Mouse (Mus musculus): ENCODE measurements at regions not wholly inside any gene's neighbourhood (a gene's known extent, or its start where the extent isn't known, plus 50 kb on each side); places are given as distances from the start of the nearest gene placed in this dataset.

DNA sequence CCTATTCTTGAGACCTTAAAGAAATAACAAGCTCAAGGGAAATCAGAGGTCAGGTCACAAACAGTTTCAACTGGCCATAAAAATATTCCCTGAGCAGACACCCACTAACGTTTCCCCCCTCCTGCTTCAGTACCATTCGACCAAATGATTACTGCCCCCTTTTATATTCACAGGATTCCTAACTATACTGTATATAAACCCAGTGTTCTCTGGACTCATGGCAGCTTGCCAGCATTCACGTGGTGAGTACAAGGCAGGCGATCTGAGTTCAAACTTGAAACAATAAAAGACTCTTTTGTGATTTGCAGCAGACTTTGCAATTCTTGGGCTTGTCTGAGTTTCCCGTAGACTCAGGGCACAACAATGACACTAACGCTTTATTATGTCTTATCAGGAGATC, 989.0 kb upstream of the H2afb3 start:
- Histone ChIP-seq H3K4me2 (replicated peaks; ENCODE audit: low read depth) (no peak overlapping the region), H3K4me3 (ENCODE audit: low read depth, low read length) (no peak overlapping the region), H3K27me3 (ENCODE audit: control insufficient read depth, insufficient read depth, low read length) (no peaks in the 10 kb centered on the region), H3K9me3 (ENCODE audit: control insufficient read depth, low read length) (no peaks in the 10 kb centered on the region), H3K9ac (ENCODE audit: low read length) (no peak overlapping the region), H3K36me3 (ENCODE audit: control insufficient read depth, insufficient read depth, low read length) (no peaks in the 10 kb centered on the region), H3K27ac (replicated peaks) (no peak overlapping the region), H3K4me1 (replicated peaks; ENCODE audit: control insufficient read depth, insufficient read depth) (no peaks in the 10 kb centered on the region)
- ATAC-seq (ENCODE audit: low FRiP score, low TSS enrichment), result no peak
- 57% methylated on average over 6 of the region's 6 CpGs for WGBS
- DNase-seq (ENCODE audit: low spot score), result no peak
- TF ChIP-seq CTCF (IDR thresholded peaks at IDR 0.05; ENCODE audit: low read depth) (no peak), EP300 (optimal IDR thresholded peaks at IDR 0.05) (no peak)

DNA sequence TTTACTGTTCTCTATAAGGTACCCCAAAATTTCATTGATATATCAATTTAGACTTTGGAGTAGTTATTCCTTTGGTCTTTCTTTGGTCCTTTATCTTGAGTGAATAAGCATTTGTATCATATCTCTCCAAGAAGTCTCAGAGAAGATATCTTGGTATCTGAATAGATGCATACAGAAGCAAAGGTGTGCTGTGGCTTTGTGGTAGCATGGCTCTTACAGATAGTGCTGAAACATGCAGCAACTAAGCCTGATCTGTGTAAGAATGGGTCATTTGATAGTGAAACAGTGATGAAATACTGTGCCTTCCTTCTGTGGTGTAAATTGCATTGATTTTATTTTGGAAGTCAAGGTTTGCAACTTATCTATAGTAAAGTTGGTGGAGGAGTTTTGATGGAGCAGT, 978.3 kb upstream of the H2afb3 start:
- ATAC-seq (ENCODE audit: low FRiP score, low TSS enrichment) (no peak), DNase-seq (ENCODE audit: low spot score) (no peak)
- Histone ChIP-seq H3K36me3 (ENCODE audit: control insufficient read depth, insufficient read depth, low read length) (no peaks in the 10 kb centered on the region), H3K27ac (replicated peaks) (no peak overlapping the region), H3K4me1 (replicated peaks; ENCODE audit: control insufficient read depth, insufficient read depth) (no peaks in the 10 kb centered on the region), H3K4me3 (ENCODE audit: low read depth, low read length) (no peak overlapping the region), H3K9ac (ENCODE audit: low read length) (no peak overlapping the region), H3K4me2 (replicated peaks; ENCODE audit: low read depth) (no peak overlapping the region), H3K27me3 (ENCODE audit: control insufficient read depth, insufficient read depth, low read length) (no peaks in the 10 kb centered on the region), H3K9me3 (ENCODE audit: control insufficient read depth, low read length) (no peaks in the 10 kb centered on the region)
- TF ChIP-seq EP300 (optimal IDR thresholded peaks at IDR 0.05) (no peak), CTCF (IDR thresholded peaks at IDR 0.05; ENCODE audit: low read depth) (no peak)

- Histone ChIP-seq H3K9me3 (ENCODE audit: control insufficient read depth, low read length) (no peaks in the 10 kb centered on the region), H3K4me2 (replicated peaks; ENCODE audit: low read depth) (no peak overlapping the region), H3K27me3 (ENCODE audit: control insufficient read depth, insufficient read depth, low read length) (no peaks in the 10 kb centered on the region), H3K36me3 (ENCODE audit: control insufficient read depth, insufficient read depth, low read length) (no peaks in the 10 kb centered on the region), H3K27ac (replicated peaks) (no peak overlapping the region), H3K9ac (ENCODE audit: low read length) (no peak overlapping the region), H3K4me1 (replicated peaks; ENCODE audit: control insufficient read depth, insufficient read depth) (no peaks in the 10 kb centered on the region), H3K4me3 (ENCODE audit: low read depth, low read length) (no peak overlapping the region)
- no peak for DNase-seq (ENCODE audit: low spot score)
- no peak for ATAC-seq (ENCODE audit: low FRiP score, low TSS enrichment)
- TF ChIP-seq EP300 (optimal IDR thresholded peaks at IDR 0.05) (no peak), CTCF (IDR thresholded peaks at IDR 0.05; ENCODE audit: low read depth) (no peak)
These were observed 957.2 kb upstream of the H2afb3 start for GRCm38 (mm10) chrX:121270071-121270470.

GRCm38 (mm10) chrX:121269620-121270019, 956.7 kb upstream of the H2afb3 start:
- Histone ChIP-seq H3K27ac (replicated peaks) (no peak overlapping the region), H3K4me3 (ENCODE audit: low read depth, low read length) (no peak overlapping the region), H3K4me1 (replicated peaks; ENCODE audit: control insufficient read depth, insufficient read depth) (no peaks in the 10 kb centered on the region), H3K27me3 (ENCODE audit: control insufficient read depth, insufficient read depth, low read length) (no peaks in the 10 kb centered on the region), H3K9ac (ENCODE audit: low read length) (no peak overlapping the region), H3K36me3 (ENCODE audit: control insufficient read depth, insufficient read depth, low read length) (no peaks in the 10 kb centered on the region), H3K9me3 (ENCODE audit: control insufficient read depth, low read length) (no peaks in the 10 kb centered on the region), H3K4me2 (replicated peaks; ENCODE audit: low read depth) (no peak overlapping the region)
- ATAC-seq (ENCODE audit: low FRiP score, low TSS enrichment) (no peak), DNase-seq (ENCODE audit: low spot score) (no peak)
- WGBS, result 22% methylated on average over 2 of the region's 2 CpGs
- TF ChIP-seq EP300 (optimal IDR thresholded peaks at IDR 0.05) (no peak), CTCF (IDR thresholded peaks at IDR 0.05; ENCODE audit: low read depth) (no peak)

GRCm38 (mm10) chrX:121232142-121233000, 919.5 kb upstream of the H2afb3 start:
- Histone ChIP-seq H3K36me3 (ENCODE audit: control insufficient read depth, insufficient read depth, low read length) (no peaks in the 10 kb centered on the region), H3K4me2 (replicated peaks; ENCODE audit: low read depth) (no peak overlapping the region), H3K27me3 (ENCODE audit: control insufficient read depth, insufficient read depth, low read length) (no peaks in the 10 kb centered on the region), H3K9me3 (ENCODE audit: control insufficient read depth, low read length) (no peaks in the 10 kb centered on the region), H3K9ac (ENCODE audit: low read length) (no peak overlapping the region), H3K4me3 (ENCODE audit: low read depth, low read length) (no peak overlapping the region), H3K4me1 (replicated peaks; ENCODE audit: control insufficient read depth, insufficient read depth) (no peaks in the 10 kb centered on the region), H3K27ac (replicated peaks) (no peak overlapping the region)
- WGBS, result 39% methylated on average over 3 of the region's 3 CpGs
- 0 out of 2 replicates have a peak, but pooled peaks have one; percentile 42 for ATAC-seq (ENCODE audit: low FRiP score, low TSS enrichment)
- DNase-seq (ENCODE audit: low spot score), result no peak
- TF ChIP-seq CTCF (IDR thresholded peaks at IDR 0.05; ENCODE audit: low read depth), result no peak
- TF ChIP-seq EP300 (optimal IDR thresholded peaks at IDR 0.05), result no peak
